In the genomic region with DNA sequence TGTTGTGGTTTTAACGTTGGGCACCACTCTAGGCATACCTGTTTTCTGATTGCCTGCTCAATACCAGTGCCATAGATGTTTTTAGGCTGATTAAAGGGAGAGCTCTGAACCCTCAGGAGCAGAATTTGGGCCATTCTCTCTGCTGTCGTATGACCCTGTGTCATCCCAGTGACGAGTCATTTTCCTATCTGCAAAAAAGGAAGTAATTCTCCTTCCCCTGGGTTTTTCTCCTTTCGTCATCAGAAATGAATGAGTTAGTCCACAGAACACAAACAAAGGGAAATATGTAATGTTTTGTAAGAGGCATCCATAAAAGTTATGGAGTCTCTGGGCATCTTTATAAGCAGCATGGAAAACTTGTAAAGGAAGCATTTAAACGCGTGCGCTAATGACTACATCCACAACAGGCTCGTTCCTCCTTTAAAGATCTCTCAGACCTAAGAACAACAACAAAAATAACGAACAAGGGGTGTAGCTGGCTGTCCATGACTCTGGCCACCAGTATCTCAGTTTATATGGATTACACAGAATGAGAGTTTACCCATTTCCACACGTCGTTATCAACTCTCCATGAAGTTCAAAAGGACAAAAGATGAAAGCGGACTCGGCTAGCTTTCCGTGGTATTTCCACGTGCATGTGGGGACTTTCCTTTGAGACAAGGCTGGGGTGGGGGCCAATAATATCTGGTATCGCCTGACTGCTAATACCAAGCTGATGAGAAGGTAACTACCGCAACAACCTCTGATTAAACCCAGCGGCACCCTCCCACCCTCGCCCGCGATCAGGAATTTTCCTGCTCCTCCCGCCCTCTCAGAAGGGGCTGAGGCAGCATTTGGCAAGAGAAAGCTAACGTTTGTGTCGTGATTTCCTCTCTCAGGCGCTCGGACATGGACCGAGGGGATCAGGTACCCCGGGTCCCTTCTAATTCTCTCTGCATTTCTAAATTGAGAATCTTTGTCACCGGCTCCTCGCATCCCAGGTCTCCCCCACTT, we compare ENCODE assay signal across 8 mouse cellular contexts. TPM values are rescaled to one million over a fixed set of nuclear protein-coding genes. Genes with fewer than 3 reads are reported as not detected.
DNase-seq lines count a peak whose midpoint lies in the region; ATAC-seq and TF ChIP-seq lines count a peak whose summit lies in the region.

No protein-coding gene starts in this region.

- no peak for TF ChIP-seq CTCF in forebrain, postnatal 0 days (IDR thresholded peaks at IDR 0.05; ENCODE audit: low read depth)
- TF ChIP-seq CTCF in liver, postnatal 0 days (IDR thresholded peaks at IDR 0.05; ENCODE audit: low read depth): no peak

- peak overlapping the region; percentile 76 for H3K4me3 ChIP-seq in forebrain, postnatal 0 days (ENCODE audit: low read depth, low read length)
- peak overlapping the region; percentile 83 for H3K4me3 ChIP-seq in intestine, embryonic 15.5 days (replicated peaks)
- H3K4me3 ChIP-seq in liver, postnatal 0 days (ENCODE audit: low read depth, low read length): peak overlapping the region; percentile 75
- H3K4me3 ChIP-seq in neural tube, embryonic 13.5 days: peak overlapping the region; percentile 91

- peak; percentile 21 for ATAC-seq in forebrain, postnatal 0 days
- no peak for ATAC-seq in intestine, embryonic 15.5 days
- no peak for ATAC-seq in liver, postnatal 0 days
- ATAC-seq in neural tube, embryonic 13.5 days (ENCODE audit: low read depth): peak; percentile 7

- peak overlapping the region; percentile 87 for H3K27ac ChIP-seq in forebrain, postnatal 0 days (ENCODE audit: low read depth, low read length)
- peak overlapping the region; percentile 90 for H3K27ac ChIP-seq in intestine, embryonic 15.5 days
- H3K27ac ChIP-seq in liver, postnatal 0 days (ENCODE audit: low read depth): peak overlapping the region; percentile 98
- H3K27ac ChIP-seq in neural tube, embryonic 13.5 days (replicated peaks): peak overlapping the region; percentile 97

- peak overlapping the region; percentile 62 for H3K9ac ChIP-seq in forebrain, postnatal 0 days
- peak overlapping the region; percentile 68 for H3K9ac ChIP-seq in intestine, embryonic 15.5 days
- H3K9ac ChIP-seq in liver, postnatal 0 days (replicated peaks): peak overlapping the region; percentile 90
- H3K9ac ChIP-seq in neural tube, embryonic 13.5 days: peak overlapping the region; percentile 88

- TF ChIP-seq EP300 in liver, postnatal 0 days (IDR thresholded peaks at IDR 0.05; ENCODE audit: low read depth): no peak

- H3K4me2 ChIP-seq in forebrain, postnatal 0 days (ENCODE audit: low read depth): peak overlapping the region; percentile 93
- H3K4me2 ChIP-seq in intestine, embryonic 15.5 days (replicated peaks): peak overlapping the region; percentile 90
- H3K4me2 ChIP-seq in liver, postnatal 0 days (ENCODE audit: low read depth, low read length): peak overlapping the region; percentile 88
- peak overlapping the region; percentile 91 for H3K4me2 ChIP-seq in neural tube, embryonic 13.5 days

- H3K9me3 ChIP-seq in forebrain, postnatal 0 days (ENCODE audit: low read length): no peaks in the 10 kb centered on the region
- H3K9me3 ChIP-seq in intestine, embryonic 15.5 days: no peaks in the 10 kb centered on the region
- no peaks in the 10 kb centered on the region for H3K9me3 ChIP-seq in liver, postnatal 0 days (ENCODE audit: low read length)
- no peaks in the 10 kb centered on the region for H3K9me3 ChIP-seq in neural tube, embryonic 13.5 days

- no peaks in the 10 kb centered on the region for H3K27me3 ChIP-seq in forebrain, postnatal 0 days (ENCODE audit: insufficient read depth, low read length)
- no peaks in the 10 kb centered on the region for H3K27me3 ChIP-seq in intestine, embryonic 15.5 days (replicated peaks)
- no peaks in the 10 kb centered on the region for H3K27me3 ChIP-seq in liver, postnatal 0 days (ENCODE audit: insufficient read depth, low read length)
- H3K27me3 ChIP-seq in neural tube, embryonic 13.5 days: no peaks in the 10 kb centered on the region

- DNase-seq in retina, embryonic 14.5 days (ENCODE audit: low spot score): peak; percentile 60
- DNase-seq in retina, postnatal 1 day: no peak
- DNase-seq in adrenal gland, adult 2 months: peak; percentile 81
- peak; percentile 79 for DNase-seq in forebrain, postnatal 0 days
- peak; percentile 69 for DNase-seq in liver, postnatal 0 days
- DNase-seq in adipocyte (ENCODE audit: low spot score): no peak

- 3% methylated on average over 30 of the region's 30 CpGs for WGBS in forebrain, postnatal 0 days
- 5% methylated on average over 30 of the region's 30 CpGs for WGBS in intestine, embryonic 15.5 days
- WGBS in liver, postnatal 0 days (ENCODE audit: insufficient replicate concordance): 2% methylated on average over 30 of the region's 30 CpGs
- 4% methylated on average over 30 of the region's 30 CpGs for WGBS in neural tube, embryonic 13.5 days

- H3K36me3 ChIP-seq in forebrain, postnatal 0 days (ENCODE audit: insufficient read depth): no peaks in the 10 kb centered on the region; the same call in 1 of the 2 replicates
- H3K36me3 ChIP-seq in intestine, embryonic 15.5 days: peaks cover 5% of the 10 kb centered on the region; the same call in 1 of the 2 replicates
- peaks cover 22% of the 10 kb centered on the region for H3K36me3 ChIP-seq in liver, postnatal 0 days (replicated peaks; ENCODE audit: insufficient read depth, low read length)
- peaks cover 8% of the 10 kb centered on the region for H3K36me3 ChIP-seq in neural tube, embryonic 13.5 days

- no peaks in the 10 kb centered on the region for H3K4me1 ChIP-seq in forebrain, postnatal 0 days (ENCODE audit: insufficient read depth)
- peaks cover 16% of the 10 kb centered on the region for H3K4me1 ChIP-seq in intestine, embryonic 15.5 days (replicated peaks)
- H3K4me1 ChIP-seq in liver, postnatal 0 days (ENCODE audit: insufficient read depth): peaks cover 31% of the 10 kb centered on the region
- peaks cover 40% of the 10 kb centered on the region for H3K4me1 ChIP-seq in neural tube, embryonic 13.5 days (replicated peaks)

RNA-seq across cellular contexts. Expression of gene Pim1, which starts 1.3 kb away (rescaled TPM):
- total RNA-seq in adrenal gland, adult 2 months (2021): 100 to 1,000 TPM; 120 to 124 TPM
- 150 and 153 TPM in 2 replicates for polyA plus RNA-seq in adrenal gland, adult 2 months (2012; rRNA removed)
- 8.7 and 14.6 TPM in 2 replicates for total RNA-seq in forebrain, postnatal 0 days (2014; rRNA removed)
- polyA plus RNA-seq in forebrain, postnatal 0 days (2015; fragmentation: Nextera tagmentation; extraction: Ambion mirVana): 10.3 and 12.0 TPM in 2 replicates
- 13.4 TPM in 2 replicates for polyA plus RNA-seq in intestine, embryonic 15.5 days (2015; fragmentation: Nextera tagmentation; extraction: Ambion mirVana)
- polyA plus RNA-seq in liver, postnatal 0 days (2015; fragmentation: Nextera tagmentation; extraction: Ambion mirVana): 35.6 and 57.1 TPM in 2 replicates
- polyA plus RNA-seq in neural tube, embryonic 13.5 days (2015; fragmentation: Nextera tagmentation; extraction: Ambion mirVana): 12.4 and 14.4 TPM in 2 replicates

Comparison
In these comparisons a context has a peak if more than half of its experiments do, and no peak if none do; other contexts are left out.
1. DNase-seq: peak in retina, embryonic 14.5 days (single experiment), adrenal gland, adult 2 months (single experiment), forebrain, postnatal 0 days (single experiment) and liver, postnatal 0 days (single experiment); none in retina, postnatal 1 day (single experiment) and adipocyte (single experiment).
2. ATAC-seq: peak in forebrain, postnatal 0 days (single experiment) and neural tube, embryonic 13.5 days (single experiment); none in intestine, embryonic 15.5 days (single experiment) and liver, postnatal 0 days (single experiment).
3. Peak in every context shown above with its lines, with median percentiles within 50 percentile points of each other: H3K27ac ChIP-seq, H3K4me2 ChIP-seq, H3K4me3 ChIP-seq and H3K9ac ChIP-seq.